Mouse (Mus musculus) midbrain, embryonic 12.5 days (tissue): ENCODE measurements at regions not wholly inside any gene's neighbourhood (a gene's known extent, or its start where the extent isn't known, plus 50 kb on each side); places are given as distances from the start of the nearest gene placed in this dataset.

Source experiments
- ATAC-seq: fragments of 200-750 bp; cut with Nextera tagmentation; 2 replicates; pipeline ENCODE4 v1.8.0; 2017; ENCODE audit warnings: low read depth, moderate TSS enrichment, moderate library complexity; ENCODE audit not compliant: low FRiP score
- H3K27ac ChIP-seq: fragments of 300-500 bp; sonication (generic); replicated peaks from 2 replicates; pipeline ENCODE4 v1.5.1; 2016; ENCODE audit warnings: mild to moderate bottlenecking
- H3K27me3 ChIP-seq: fragments of 300-500 bp; sonication (generic); 2 replicates; pipeline ENCODE4 v1.6.1; 2016; ENCODE audit warnings: mild to moderate bottlenecking
- H3K36me3 ChIP-seq: fragments of 300-500 bp; sonication (generic); 2 replicates; pipeline ENCODE4 v1.6.1; 2016
- H3K4me1 ChIP-seq: fragments of 300-500 bp; sonication (generic); 2 replicates; pipeline ENCODE4 v1.6.1; 2016
- H3K4me2 ChIP-seq: fragments of 300-500 bp; sonication (generic); replicated peaks from 2 replicates; pipeline ENCODE4 v1.6.1; 2016; ENCODE audit warnings: mild to moderate bottlenecking, moderate library complexity
- H3K4me3 ChIP-seq: fragments of 300-500 bp; sonication (generic); 2 replicates; pipeline ENCODE4 v1.5.1; 2016; ENCODE audit warnings: mild to moderate bottlenecking
- H3K9ac ChIP-seq: fragments of 300-500 bp; sonication (generic); replicated peaks from 2 replicates; pipeline ENCODE4 v1.6.1; 2016; ENCODE audit warnings: mild to moderate bottlenecking, moderate library complexity
- H3K9me3 ChIP-seq: fragments of 300-500 bp; sonication (generic); 2 replicates; pipeline ENCODE4 v1.6.1; 2016; ENCODE audit warnings: mild to moderate bottlenecking
- WGBS: fragments of 180-500 bp; shearing (Covaris S2); methylation state at CpG from one replicate; pipeline ENCODE4 v1.1.7; 2016; 5-methylcytosine and 5-hydroxymethylcytosine counted together

DNA sequence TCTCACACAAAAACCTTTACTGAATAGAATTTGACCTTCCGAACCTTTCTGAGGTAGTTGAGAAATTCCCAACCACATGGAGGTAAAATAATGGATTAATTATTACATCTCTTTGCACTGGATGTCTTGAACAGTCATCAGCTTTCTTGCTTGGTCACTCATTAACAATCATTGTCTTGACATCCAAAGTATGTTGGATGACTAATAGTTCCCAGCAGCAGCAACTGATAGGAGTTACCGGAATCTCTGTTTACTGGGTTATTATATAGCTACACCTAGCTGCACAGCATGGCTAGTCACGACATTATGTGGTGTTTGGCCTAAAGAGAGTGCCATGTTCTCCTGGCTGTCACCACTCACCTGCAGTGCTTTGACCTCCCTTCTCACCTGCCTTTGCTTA is 234.9 kb upstream of the Zpld1 start:
- Histone ChIP-seq H3K4me3 (no peak overlapping the region), H3K4me2 (no peak overlapping the region), H3K27ac (no peak overlapping the region), H3K4me1 (no peaks in the 10 kb centered on the region), H3K27me3 (no peaks in the 10 kb centered on the region), H3K36me3 (no peaks in the 10 kb centered on the region), H3K9ac (no peak overlapping the region), H3K9me3 (no peaks in the 10 kb centered on the region)
- 90% methylated on average over 3 of the region's 3 CpGs for WGBS
- ATAC-seq = no peak

- no peak for ATAC-seq
- H3K36me3 ChIP-seq = no peaks in the 10 kb centered on the region
- H3K4me2 ChIP-seq = no peak overlapping the region
- no peak overlapping the region for H3K9ac ChIP-seq
- no peak overlapping the region for H3K4me3 ChIP-seq
- H3K4me1 ChIP-seq = no peaks in the 10 kb centered on the region
- H3K27ac ChIP-seq = no peak overlapping the region
- H3K9me3 ChIP-seq = no peaks in the 10 kb centered on the region
- H3K27me3 ChIP-seq = no peaks in the 10 kb centered on the region
These were observed 233.1 kb upstream of the Zpld1 start for GRCm38 (mm10) chr16:55530844-55531243.

DNA sequence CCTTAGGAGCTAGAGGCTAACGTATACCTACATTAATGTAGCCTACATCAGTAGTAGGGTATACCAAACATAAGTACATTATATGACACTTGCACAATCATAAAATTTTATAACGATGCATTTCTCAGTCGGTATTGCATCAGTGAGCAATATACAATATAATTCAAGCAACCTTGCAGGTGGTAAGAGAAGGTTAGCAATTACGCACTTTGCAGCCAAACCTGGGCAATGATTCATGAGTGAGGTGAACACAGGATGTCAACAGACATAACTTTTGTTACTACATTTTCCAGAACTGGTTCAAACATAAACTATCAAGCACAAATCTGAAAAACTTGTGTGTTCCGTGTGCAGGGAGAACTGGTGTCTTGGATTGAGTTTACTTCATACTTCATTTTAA is 229.9 kb upstream of the Zpld1 start:
- H3K4me3 ChIP-seq = no peak overlapping the region
- no peak overlapping the region for H3K9ac ChIP-seq
- ATAC-seq = no peak
- H3K27me3 ChIP-seq = no peaks in the 10 kb centered on the region
- no peaks in the 10 kb centered on the region for H3K36me3 ChIP-seq
- no peaks in the 10 kb centered on the region for H3K9me3 ChIP-seq
- 91% methylated on average over 5 of the region's 5 CpGs for WGBS
- no peak overlapping the region for H3K27ac ChIP-seq
- no peak overlapping the region for H3K4me2 ChIP-seq
- no peaks in the 10 kb centered on the region for H3K4me1 ChIP-seq

DNA sequence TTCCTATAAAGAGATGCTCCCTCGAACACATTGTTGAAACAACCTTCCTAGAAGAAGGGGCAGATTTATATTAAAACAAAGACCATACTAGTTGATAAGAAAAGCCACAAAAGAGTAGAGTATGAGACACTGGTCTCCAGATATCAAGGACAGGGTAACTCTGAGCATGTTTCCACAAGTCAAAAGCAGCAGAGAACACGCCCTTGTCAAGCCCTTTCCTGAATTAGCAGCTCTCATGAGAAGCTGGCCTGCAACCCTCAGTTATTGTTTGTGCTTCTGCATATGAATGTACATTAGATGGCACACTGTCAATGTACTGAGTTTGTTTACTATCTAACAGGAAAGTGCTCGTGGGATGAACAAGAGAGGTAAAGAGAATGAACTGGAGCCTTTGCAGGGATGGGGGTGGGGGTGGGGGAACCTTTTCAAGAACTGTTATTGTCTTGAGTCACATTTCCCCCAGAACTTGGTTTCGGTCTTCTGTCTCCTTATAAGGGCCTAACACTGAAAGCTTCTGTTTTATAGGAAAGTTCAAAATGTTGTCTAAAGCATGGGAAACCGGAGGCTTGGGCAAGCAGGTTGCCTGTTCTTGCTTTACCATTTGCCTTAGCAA is 228.6 kb upstream of the Zpld1 start:
- no peak overlapping the region for H3K4me2 ChIP-seq
- no peak overlapping the region for H3K9ac ChIP-seq
- H3K27me3 ChIP-seq = no peaks in the 10 kb centered on the region
- H3K4me3 ChIP-seq = no peak overlapping the region
- H3K36me3 ChIP-seq = no peaks in the 10 kb centered on the region
- no peak overlapping the region for H3K27ac ChIP-seq
- 74% methylated on average over 5 of the region's 5 CpGs for WGBS
- no peak for ATAC-seq
- no peaks in the 10 kb centered on the region for H3K4me1 ChIP-seq
- H3K9me3 ChIP-seq = no peaks in the 10 kb centered on the region

GRCm38 (mm10) chr16:55523264-55523663 is 225.5 kb upstream of the Zpld1 start:
- no peak overlapping the region for H3K4me3 ChIP-seq
- no peaks in the 10 kb centered on the region for H3K27me3 ChIP-seq
- no peak overlapping the region for H3K4me2 ChIP-seq
- H3K9ac ChIP-seq = no peak overlapping the region
- H3K9me3 ChIP-seq = no peaks in the 10 kb centered on the region
- H3K36me3 ChIP-seq = no peaks in the 10 kb centered on the region
- no peak overlapping the region for H3K27ac ChIP-seq
- WGBS = 89% methylated on average over 1 of the region's 1 CpGs
- H3K4me1 ChIP-seq = no peaks in the 10 kb centered on the region
- ATAC-seq = no peak

GRCm38 (mm10) chr16:55522283-55522682 is 224.5 kb upstream of the Zpld1 start:
- ATAC-seq = no peak
- Histone ChIP-seq H3K27ac (no peak overlapping the region), H3K4me1 (no peaks in the 10 kb centered on the region), H3K4me2 (no peak overlapping the region), H3K36me3 (no peaks in the 10 kb centered on the region), H3K9me3 (no peaks in the 10 kb centered on the region), H3K4me3 (no peak overlapping the region), H3K27me3 (no peaks in the 10 kb centered on the region), H3K9ac (no peak overlapping the region)
- WGBS = 95% methylated on average over 1 of the region's 1 CpGs

- no peak overlapping the region for H3K4me2 ChIP-seq
- no peak overlapping the region for H3K9ac ChIP-seq
- H3K36me3 ChIP-seq = no peaks in the 10 kb centered on the region
- WGBS = 96% methylated on average over 6 of the region's 6 CpGs
- H3K27ac ChIP-seq = no peak overlapping the region
- ATAC-seq = no peak
- H3K4me3 ChIP-seq = no peak overlapping the region
- no peaks in the 10 kb centered on the region for H3K4me1 ChIP-seq
- no peaks in the 10 kb centered on the region for H3K9me3 ChIP-seq
- no peaks in the 10 kb centered on the region for H3K27me3 ChIP-seq
These were observed 223.7 kb upstream of the Zpld1 start for GRCm38 (mm10) chr16:55521421-55521971.

DNA sequence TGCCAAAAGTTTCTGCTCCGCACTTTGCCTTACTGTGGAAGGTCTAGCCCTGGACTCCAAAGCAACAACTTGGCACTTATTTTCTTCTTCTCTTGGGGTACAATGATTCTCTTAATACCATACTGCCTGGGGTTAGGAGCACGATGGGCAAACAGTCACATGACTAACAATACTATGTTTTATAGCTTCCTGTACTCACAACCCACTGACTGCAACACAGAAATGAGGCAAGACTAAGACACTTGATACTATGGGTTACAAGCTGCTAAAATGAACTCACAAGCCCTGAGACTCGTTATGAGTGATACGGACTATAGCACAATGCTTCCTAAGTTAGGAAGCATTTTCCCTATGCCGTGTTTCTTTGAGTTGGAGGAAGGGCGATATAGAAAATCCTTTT is 222.3 kb upstream of the Zpld1 start:
- Histone ChIP-seq H3K9ac (no peak overlapping the region), H3K4me2 (no peak overlapping the region), H3K4me1 (peaks cover 3% of the 10 kb centered on the region; the same call in 1 of the 2 replicates), H3K27ac (no peak overlapping the region), H3K4me3 (no peak overlapping the region), H3K36me3 (no peaks in the 10 kb centered on the region), H3K9me3 (no peaks in the 10 kb centered on the region), H3K27me3 (no peaks in the 10 kb centered on the region)
- ATAC-seq = no peak
- 88% methylated on average over 6 of the region's 6 CpGs for WGBS

- peaks cover 5% of the 10 kb centered on the region; the same call in 1 of the 2 replicates for H3K4me1 ChIP-seq
- H3K4me3 ChIP-seq = no peak overlapping the region
- H3K9me3 ChIP-seq = no peaks in the 10 kb centered on the region
- H3K9ac ChIP-seq = no peak overlapping the region
- H3K27ac ChIP-seq = no peak overlapping the region
- no peaks in the 10 kb centered on the region for H3K27me3 ChIP-seq
- 85% methylated on average over 1 of the region's 1 CpGs for WGBS
- no peak for ATAC-seq
- no peak overlapping the region for H3K4me2 ChIP-seq
- no peaks in the 10 kb centered on the region for H3K36me3 ChIP-seq
These were observed 221.9 kb upstream of the Zpld1 start for GRCm38 (mm10) chr16:55519646-55520045.

GRCm38 (mm10) chr16:55516994-55517393 is 219.2 kb upstream of the Zpld1 start:
- no peak for ATAC-seq
- Histone ChIP-seq H3K9me3 (no peaks in the 10 kb centered on the region), H3K4me3 (no peak overlapping the region), H3K4me2 (no peak overlapping the region), H3K36me3 (no peaks in the 10 kb centered on the region), H3K9ac (no peak overlapping the region), H3K4me1 (peaks cover 7% of the 10 kb centered on the region; the same call in 1 of the 2 replicates), H3K27me3 (no peaks in the 10 kb centered on the region), H3K27ac (no peak overlapping the region)
- 88% methylated on average over 4 of the region's 4 CpGs for WGBS

DNA sequence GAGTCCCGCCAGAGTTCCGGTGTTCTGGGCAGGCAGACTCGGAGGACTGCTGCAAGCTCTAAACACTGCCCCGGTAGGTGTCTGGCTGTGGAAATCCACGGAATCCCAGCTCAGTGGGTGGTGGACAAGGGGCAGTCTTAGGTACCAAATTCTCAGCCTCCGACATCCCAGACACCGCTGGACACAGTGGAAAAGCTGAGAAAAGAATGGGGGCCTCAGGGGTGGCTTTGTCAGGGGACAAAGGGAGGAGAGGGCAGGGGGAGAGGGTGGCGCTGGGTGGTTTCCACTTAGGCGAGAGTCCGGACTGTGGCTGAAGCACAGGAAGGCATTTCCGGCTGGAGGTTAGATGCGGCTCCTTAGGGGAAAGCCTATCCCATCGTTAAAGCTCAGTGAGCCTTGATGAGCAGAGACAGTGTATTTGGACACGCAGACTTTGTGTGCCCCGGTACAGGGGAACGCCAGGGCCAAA is 217.5 kb upstream of the Zpld1 start:
- H3K27ac ChIP-seq = 0 out of 2 replicates have a peak overlapping the region, but pooled peaks have one; percentile 52
- peak overlapping the region; percentile 55 for H3K4me2 ChIP-seq
- 24% methylated on average over 16 of the region's 16 CpGs for WGBS
- H3K9me3 ChIP-seq = no peaks in the 10 kb centered on the region
- H3K9ac ChIP-seq = peak overlapping the region; percentile 54
- ATAC-seq = peak; percentile 78
- H3K27me3 ChIP-seq = no peaks in the 10 kb centered on the region
- peak overlapping the region; percentile 31 for H3K4me3 ChIP-seq
- peaks cover 7% of the 10 kb centered on the region; the same call in 1 of the 2 replicates for H3K4me1 ChIP-seq
- H3K36me3 ChIP-seq = no peaks in the 10 kb centered on the region

GRCm38 (mm10) chr16:55514448-55515200 is 216.8 kb upstream of the Zpld1 start:
- H3K4me3 ChIP-seq = peak overlapping the region; percentile 31; the same call in 1 of the 2 replicates
- H3K36me3 ChIP-seq = no peaks in the 10 kb centered on the region
- H3K27me3 ChIP-seq = no peaks in the 10 kb centered on the region
- WGBS = 64% methylated on average over 6 of the region's 6 CpGs
- H3K9ac ChIP-seq = peak overlapping the region; percentile 54; the same call in 1 of the 2 replicates
- ATAC-seq = peak; percentile 14; the same call in 1 of the 2 replicates
- no peaks in the 10 kb centered on the region for H3K9me3 ChIP-seq
- H3K4me1 ChIP-seq = peaks cover 7% of the 10 kb centered on the region; the same call in 1 of the 2 replicates
- H3K27ac ChIP-seq = 0 out of 2 replicates have a peak overlapping the region, but pooled peaks have one; percentile 52
- H3K4me2 ChIP-seq = peak overlapping the region; percentile 55
